Mouse (Mus musculus) adrenal gland, postnatal 4 days (tissue): Measurements from ENCODE around the gene Trpv1. TPM values are rescaled to one million over a fixed set of nuclear protein-coding genes. Genes with fewer than 3 reads are reported as not detected.
A peak's percentile ranks its signal among the peaks of the same experiment; 100 is the strongest.

Source experiments
- DNase-seq, 2 experiments: peaks; one replicate each; pipeline ENCODE4 v3.0.0; 2021 to 2022; ENCODE audit warnings: low spot score in 2 of 2, mixed read lengths in 2 of 2
- long read RNA-seq, 2 experiments: library from polyadenylated mRNA; stranded (forward); transcript quantifications; one replicate each; pipeline ENCODE4 v2.0.0; 2021
- total RNA-seq, 2 experiments: library from RNA; stranded (reverse); gene quantifications; 2 replicates each; pipeline ENCODE4 v1.2.3; 2021

The Trpv1 gene
- total RNA-seq, result under 1 TPM; 0.14 to 0.22 TPM
- long read RNA-seq, experiment 1, result 0 reads
- long read RNA-seq, experiment 2, partial matches to known transcripts, result 0 of 2 reads
- long read RNA-seq, experiment 2, other reads (novel, unspliced or antisense), result 2 of 2 reads

GRCm38 (mm10) chr11:73233992-73234391 is at the start of gene Trpv1:
Gene Trpv1, plus strand, starts transcription at chr11:73234292.
- no peak for DNase-seq

DNA sequence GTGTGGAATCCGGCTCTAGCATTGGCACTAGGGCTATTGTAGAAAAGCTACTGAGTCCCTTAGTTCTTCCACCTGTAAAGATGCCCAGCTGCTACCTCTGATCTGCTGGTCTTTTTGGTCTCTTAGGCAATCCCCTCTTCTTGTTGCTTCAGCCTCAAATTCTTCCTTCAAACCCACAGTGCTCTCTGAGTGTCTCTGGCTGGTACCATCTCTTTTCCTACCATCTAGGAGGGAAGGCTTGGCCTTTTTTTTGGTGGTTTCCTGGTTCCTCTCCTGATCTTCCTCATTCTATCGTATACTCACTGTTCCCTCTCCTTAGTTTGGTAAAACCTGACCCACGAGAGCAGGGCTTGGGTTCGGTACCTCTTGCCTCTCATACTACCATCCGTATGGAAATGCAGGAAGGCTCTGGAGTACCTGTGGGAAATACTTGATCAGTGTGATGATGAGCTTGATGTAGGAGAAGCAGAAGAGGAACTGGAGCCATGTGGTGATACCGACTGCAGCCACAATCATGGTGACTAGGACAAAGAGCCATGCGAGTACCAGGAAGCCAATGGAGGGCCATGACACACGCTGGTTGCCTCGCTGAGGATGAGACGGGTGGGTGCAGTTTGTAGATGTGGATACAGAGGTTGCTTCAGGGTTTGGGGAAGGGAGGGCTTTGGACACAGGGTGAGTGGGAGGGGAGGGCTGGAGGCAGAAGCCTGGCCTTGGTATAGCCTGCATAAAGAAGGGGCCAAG is 48.0 kb upstream of the Trpv1 start:
- no peak for DNase-seq

DNA sequence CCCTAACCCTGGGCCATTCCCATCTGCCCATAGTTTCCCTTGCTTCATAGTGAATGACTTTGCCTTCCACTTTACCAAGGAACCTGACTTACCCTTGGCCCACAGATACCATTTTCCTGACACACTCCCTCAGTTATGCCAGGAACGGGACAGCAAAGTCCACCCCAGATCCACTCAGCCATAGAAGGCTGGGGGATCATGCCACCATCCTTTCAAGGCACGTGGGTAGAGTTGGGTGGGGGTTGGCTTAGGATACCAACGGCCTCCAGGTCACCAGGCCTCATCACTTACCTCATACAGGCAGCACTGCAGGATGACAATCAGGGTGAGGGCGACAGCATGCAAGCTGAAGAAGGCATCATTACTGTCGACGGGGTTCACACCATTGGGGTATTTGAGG is 46.9 kb upstream of the Trpv1 start:
- no peak for DNase-seq

- DNase-seq, result no peak
These were observed 41.0 kb upstream of the Trpv1 start for GRCm38 (mm10) chr11:73193047-73193446.

GRCm38 (mm10) chr11:73194444-73194843 is 39.6 kb upstream of the Trpv1 start:
- DNase-seq, result no peak

GRCm38 (mm10) chr11:73198190-73198589 is 35.9 kb upstream of the Trpv1 start:
- DNase-seq, result no peak

- DNase-seq, result no peak
These were observed 35.4 kb upstream of the Trpv1 start, which contains the start of gene Ctns for GRCm38 (mm10) chr11:73198603-73199229. Gene Ctns, minus strand, starts transcription at chr11:73199042.

GRCm38 (mm10) chr11:73199230-73199712 is 34.8 kb upstream of the Trpv1 start, which contains the start of gene Shpk:
Gene Shpk, plus strand, starts transcription at chr11:73199460.
- peak; percentile 73 to 86 for DNase-seq

GRCm38 (mm10) chr11:73199879-73200278 is 34.2 kb upstream of the Trpv1 start:
- no peak for DNase-seq

DNA sequence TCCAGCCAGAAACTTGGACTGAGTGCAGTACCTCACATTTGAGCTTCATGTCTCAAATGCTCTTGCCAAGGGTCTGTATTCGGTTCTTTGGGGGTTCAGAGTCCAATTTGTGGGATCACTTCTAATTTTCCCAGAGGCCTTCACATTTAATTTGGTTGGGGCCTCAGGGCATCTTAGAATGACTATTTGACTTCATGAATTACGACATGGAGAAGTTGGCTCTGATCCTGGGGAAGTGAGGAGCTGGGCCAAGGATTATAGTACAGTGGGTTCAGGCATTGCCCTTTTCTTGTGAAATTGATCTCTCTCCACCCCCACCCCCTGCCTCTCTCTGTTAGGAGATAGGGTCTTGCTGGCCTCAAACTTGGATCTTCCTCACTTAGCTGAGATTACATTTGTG is 33.1 kb upstream of the Trpv1 start:
- no peak for DNase-seq

DNA sequence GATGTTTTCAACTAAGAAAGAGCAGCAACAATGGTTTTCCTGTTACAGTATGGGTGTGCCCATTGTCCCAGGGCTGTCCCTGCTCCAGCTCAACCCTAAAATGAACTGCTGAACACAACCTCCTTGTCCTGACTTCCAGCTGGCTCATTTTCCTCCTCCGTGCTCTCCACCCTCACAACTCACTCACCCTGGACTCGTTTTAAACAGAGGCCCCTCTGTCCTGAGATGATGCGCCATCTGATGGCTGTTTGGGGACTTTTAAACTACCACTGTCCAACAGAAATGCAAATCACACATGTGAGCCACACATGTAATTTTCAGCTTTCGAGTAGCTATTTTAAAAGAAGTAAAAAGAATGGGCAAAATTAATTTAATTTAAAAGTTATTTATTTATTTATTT is 32.5 kb upstream of the Trpv1 start:
- DNase-seq, result no peak

DNA sequence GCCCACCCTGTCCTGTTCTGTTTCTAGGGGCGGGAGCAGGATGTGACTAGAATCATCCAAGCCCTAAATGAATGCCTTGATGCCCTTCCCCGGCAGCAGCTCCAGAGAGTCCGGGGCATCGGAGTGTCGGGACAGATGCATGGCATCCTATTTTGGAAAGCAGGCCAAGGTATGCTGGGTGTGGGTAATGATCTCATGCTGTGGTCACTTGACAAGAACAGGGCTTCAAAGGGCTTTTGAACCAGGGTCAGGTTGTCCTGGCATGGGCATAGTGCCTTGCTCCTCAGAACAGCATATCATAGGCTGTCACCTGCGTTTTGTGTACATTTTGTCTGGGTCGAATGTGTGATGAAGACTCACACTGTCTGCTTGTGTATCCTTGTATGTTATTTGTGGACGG is 30.2 kb upstream of the Trpv1 start:
- no peak for DNase-seq

GRCm38 (mm10) chr11:73205194-73205593 is 28.9 kb upstream of the Trpv1 start:
- no peak for DNase-seq

DNA sequence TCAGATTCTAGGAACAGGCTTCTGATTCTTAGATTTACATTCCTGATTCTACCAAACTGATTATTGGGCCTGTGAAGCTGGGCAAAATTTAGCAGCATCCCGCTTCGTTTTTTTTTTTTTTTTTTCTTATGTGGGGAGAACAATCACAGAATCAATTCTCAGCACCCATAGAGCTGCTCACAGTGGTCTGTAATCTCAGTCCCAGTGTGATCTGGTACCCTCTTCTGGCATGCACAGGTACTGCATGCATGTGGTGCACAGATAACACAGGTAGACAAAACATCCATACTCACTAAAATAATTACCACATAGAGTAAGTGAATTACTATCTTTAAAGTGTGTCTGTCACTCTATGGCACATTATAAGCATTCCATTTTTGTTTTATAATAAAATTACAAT is 26.5 kb upstream of the Trpv1 start:
- DNase-seq, result no peak

DNA sequence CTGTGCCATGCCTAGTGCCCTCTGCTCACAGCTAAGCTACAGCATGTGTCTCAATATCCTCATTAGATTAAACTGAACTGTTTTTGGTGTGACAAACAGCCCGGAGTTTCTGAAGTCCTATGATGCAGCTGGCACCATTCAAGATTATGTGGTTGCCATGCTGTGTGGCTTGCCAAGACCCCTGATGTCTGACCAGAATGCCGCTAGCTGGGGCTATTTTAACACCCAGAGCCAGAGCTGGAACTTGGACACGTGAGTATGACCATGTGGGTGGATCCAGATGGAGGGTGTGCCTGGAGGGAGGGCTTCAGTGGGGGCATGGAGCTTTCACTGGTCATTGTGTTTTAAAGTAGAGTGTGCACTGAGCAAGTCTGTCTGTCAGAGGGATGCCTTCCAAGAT is 20.1 kb upstream of the Trpv1 start:
- DNase-seq, result no peak

DNA sequence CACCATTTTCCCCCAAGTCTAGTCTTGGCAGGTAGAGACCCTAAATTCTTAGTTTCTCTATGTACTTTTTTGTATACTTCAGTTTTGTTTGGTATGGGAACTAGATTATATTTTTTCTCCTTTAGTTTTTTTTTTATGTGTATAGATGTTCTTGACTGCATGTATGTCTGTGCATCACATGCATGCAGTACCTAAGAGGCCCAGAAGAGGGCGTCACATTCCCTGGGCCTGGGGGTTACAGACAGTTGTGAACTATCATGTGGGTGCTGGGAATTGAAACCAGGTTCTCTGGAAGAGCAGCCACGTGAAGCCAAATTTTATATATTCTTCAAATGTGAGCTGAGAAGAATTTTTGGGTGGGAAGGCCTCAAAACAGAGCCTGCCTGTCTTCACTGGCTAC is 14.4 kb upstream of the Trpv1 start:
- DNase-seq, result no peak

DNA sequence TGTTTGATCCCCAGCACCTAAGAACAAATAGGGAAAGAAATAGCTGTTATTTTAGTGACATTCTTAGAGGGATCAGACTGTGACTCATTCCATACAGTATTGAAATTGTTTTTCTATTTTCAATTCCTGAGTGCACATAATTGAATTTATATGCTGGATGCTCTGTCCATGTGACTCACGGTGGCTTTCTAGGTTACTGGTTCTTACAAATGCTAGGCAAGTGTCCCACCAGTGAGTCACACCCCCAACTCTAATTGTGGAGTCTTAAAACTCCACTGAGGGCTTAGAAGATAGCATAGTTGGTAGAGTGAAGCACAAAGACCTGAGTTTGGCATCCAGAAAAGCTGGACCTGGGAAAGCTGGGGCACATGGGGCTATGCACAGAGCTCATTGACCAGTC is 13.4 kb upstream of the Trpv1 start:
- DNase-seq, result no peak

- no peak for DNase-seq
These were observed 11.2 kb upstream of the Trpv1 start for GRCm38 (mm10) chr11:73222846-73223245.

- DNase-seq, result peak in 1 of 2 experiments; percentile 19
These were observed 10.1 kb upstream of the Trpv1 start for GRCm38 (mm10) chr11:73223966-73224365.

GRCm38 (mm10) chr11:73225856-73226255 is 8.2 kb upstream of the Trpv1 start:
- DNase-seq, result no peak

DNA sequence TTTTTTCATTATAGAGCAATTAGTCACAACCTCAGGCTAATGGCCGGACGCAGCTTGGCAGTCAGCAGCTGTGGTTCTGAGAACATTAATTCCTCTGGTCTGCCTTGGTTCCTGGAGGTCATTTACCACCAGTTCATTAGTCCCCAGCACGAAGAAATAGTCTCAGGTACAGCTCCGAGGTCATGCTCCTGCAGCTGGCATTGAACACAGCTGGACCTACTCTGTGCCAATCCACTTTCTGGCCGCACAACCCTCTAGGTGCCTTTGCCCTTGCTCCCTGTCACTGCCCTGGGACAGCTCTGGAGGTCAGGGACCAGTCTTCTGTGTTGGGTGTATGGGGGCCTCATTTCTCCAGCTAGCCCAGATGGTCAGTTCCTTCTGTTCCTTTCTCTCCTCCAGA is 5.2 kb upstream of the Trpv1 start:
- DNase-seq, result no peak

GRCm38 (mm10) chr11:73230081-73230480 is 4.0 kb upstream of the Trpv1 start:
- DNase-seq, result no peak
